Mouse (Mus musculus): Measurements from ENCODE around the gene Cdc42ep2. TPM values are rescaled to one million over a fixed set of nuclear protein-coding genes. Genes with fewer than 3 reads are reported as not detected.

The Cdc42ep2 gene
- polyA plus RNA-seq, 2 experiments = 8.0 to 10.0 TPM

- Histone ChIP-seq H3K27ac (replicated peaks; ENCODE audit: low read depth, low read length) (no peak overlapping the region), H3K4me2 (replicated peaks; ENCODE audit: low read depth, low read length, severe bottlenecking) (no peak overlapping the region), H3K4me1 (ENCODE audit: control insufficient read depth, insufficient read depth, low read length) (no peaks in the 10 kb centered on the region), H3K9ac (ENCODE audit: low read depth, low read length, severe bottlenecking) (no peak overlapping the region), H3K4me3 (replicated peaks; ENCODE audit: low read length) (no peak overlapping the region), H3K36me3 (ENCODE audit: control insufficient read depth, insufficient read depth, low read length) (peaks cover 62% of the 10 kb centered on the region), H3K27me3 (ENCODE audit: control insufficient read depth, insufficient read depth, low read length) (no peaks in the 10 kb centered on the region), H3K9me3 (ENCODE audit: control insufficient read depth, low read length) (no peaks in the 10 kb centered on the region)
- WGBS = 85% methylated on average over 7 of the region's 7 CpGs
- no peak for TF ChIP-seq POLR2A (IDR thresholded peaks at IDR 0.05; ENCODE audit: borderline replicate concordance, extremely low read depth, insufficient read depth, insufficient read length)
- ATAC-seq (ENCODE audit: low FRiP score, low read depth) = no peak
- no peak for DNase-seq (ENCODE audit: low spot score)
Measured at GRCm38 (mm10) chr19:5942581-5942980, 18.0 kb upstream of the Cdc42ep2 start.

DNA sequence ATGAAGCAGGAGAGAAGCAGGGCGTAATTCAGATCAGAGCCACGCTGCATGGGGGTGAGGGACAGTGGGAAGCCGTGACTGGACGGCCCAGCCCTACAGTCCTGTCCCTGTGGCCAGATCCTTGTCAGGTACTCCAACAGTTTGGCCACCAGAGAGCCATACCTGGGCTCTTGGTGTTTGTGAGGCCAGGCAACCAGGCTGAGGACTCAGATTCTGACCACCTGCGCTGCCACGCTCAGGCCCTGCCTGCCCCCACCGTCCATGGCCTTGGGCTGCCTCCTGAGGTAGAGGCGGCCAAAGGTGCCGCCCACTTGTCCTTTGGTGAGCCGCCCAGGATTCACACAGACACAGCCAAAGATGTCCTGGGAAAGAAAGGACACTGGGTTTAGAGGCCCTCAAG is 16.0 kb upstream of the Cdc42ep2 start:
- whole genome bisulfite sequencing = 85% methylated on average over 10 of the region's 10 CpGs
- H3K4me2 ChIP-seq (replicated peaks; ENCODE audit: low read depth, low read length, severe bottlenecking) = no peak overlapping the region
- H3K27me3 ChIP-seq (ENCODE audit: control insufficient read depth, insufficient read depth, low read length) = no peaks in the 10 kb centered on the region
- 0 out of 2 replicates have a peak, but pooled peaks cover 2% of the 10 kb centered on the region for H3K4me1 ChIP-seq (ENCODE audit: control insufficient read depth, insufficient read depth, low read length)
- H3K27ac ChIP-seq (replicated peaks; ENCODE audit: low read depth, low read length) = peak overlapping the region; percentile 56; the same call in 1 of the 2 replicates
- H3K9me3 ChIP-seq (ENCODE audit: control insufficient read depth, low read length) = no peaks in the 10 kb centered on the region
- no peak for ATAC-seq (ENCODE audit: low FRiP score, low read depth)
- H3K36me3 ChIP-seq (ENCODE audit: control insufficient read depth, insufficient read depth, low read length) = peaks cover 47% of the 10 kb centered on the region
- TF ChIP-seq POLR2A (IDR thresholded peaks at IDR 0.05; ENCODE audit: borderline replicate concordance, extremely low read depth, insufficient read depth, insufficient read length) = no peak
- H3K9ac ChIP-seq (ENCODE audit: low read depth, low read length, severe bottlenecking) = no peak overlapping the region
- H3K4me3 ChIP-seq (replicated peaks; ENCODE audit: low read length) = no peak overlapping the region
- no peak for DNase-seq (ENCODE audit: low spot score)

DNA sequence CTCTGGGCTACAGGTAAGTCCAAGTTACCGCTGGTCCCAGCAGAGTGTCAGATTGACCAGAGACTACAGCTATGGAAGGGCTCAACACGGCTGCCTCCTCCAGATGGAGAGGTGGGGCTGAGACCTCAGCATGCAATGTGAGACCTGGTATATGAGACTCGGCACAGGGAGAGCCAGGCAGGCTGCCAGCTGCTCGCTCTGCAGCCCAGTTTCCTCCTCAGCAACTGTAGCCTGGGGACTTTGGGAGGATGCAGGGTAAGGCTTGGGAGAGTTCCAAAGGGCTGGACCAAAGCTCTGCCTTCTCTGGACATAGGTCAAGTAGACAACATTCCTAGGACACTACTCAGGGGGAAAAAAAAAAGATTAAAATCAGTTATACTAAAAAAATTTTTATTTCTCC is 15.6 kb upstream of the Cdc42ep2 start:
- Histone ChIP-seq H3K36me3 (ENCODE audit: control insufficient read depth, insufficient read depth, low read length) (peaks cover 44% of the 10 kb centered on the region), H3K4me3 (replicated peaks; ENCODE audit: low read length) (no peak overlapping the region), H3K9me3 (ENCODE audit: control insufficient read depth, low read length) (no peaks in the 10 kb centered on the region), H3K4me1 (ENCODE audit: control insufficient read depth, insufficient read depth, low read length) (peaks cover 6% of the 10 kb centered on the region; the same call in 1 of the 2 replicates), H3K4me2 (replicated peaks; ENCODE audit: low read depth, low read length, severe bottlenecking) (no peak overlapping the region), H3K27ac (replicated peaks; ENCODE audit: low read depth, low read length) (peak overlapping the region; percentile 56), H3K27me3 (ENCODE audit: control insufficient read depth, insufficient read depth, low read length) (no peaks in the 10 kb centered on the region), H3K9ac (ENCODE audit: low read depth, low read length, severe bottlenecking) (no peak overlapping the region)
- ATAC-seq (ENCODE audit: low FRiP score, low read depth) (peak; percentile 76), DNase-seq (ENCODE audit: low spot score) (peak; percentile 86)
- WGBS = 51% methylated on average over 4 of the region's 4 CpGs
- TF ChIP-seq POLR2A (IDR thresholded peaks at IDR 0.05; ENCODE audit: borderline replicate concordance, extremely low read depth, insufficient read depth, insufficient read length) = no peak

- Histone ChIP-seq H3K4me1 (ENCODE audit: control insufficient read depth, insufficient read depth, low read length) (peaks cover 9% of the 10 kb centered on the region; the same call in 1 of the 2 replicates), H3K27ac (replicated peaks; ENCODE audit: low read depth, low read length) (peak overlapping the region; percentile 39), H3K4me3 (replicated peaks; ENCODE audit: low read length) (no peak overlapping the region), H3K9ac (ENCODE audit: low read depth, low read length, severe bottlenecking) (no peak overlapping the region), H3K36me3 (ENCODE audit: control insufficient read depth, insufficient read depth, low read length) (peaks cover 40% of the 10 kb centered on the region), H3K9me3 (ENCODE audit: control insufficient read depth, low read length) (no peaks in the 10 kb centered on the region), H3K4me2 (replicated peaks; ENCODE audit: low read depth, low read length, severe bottlenecking) (no peak overlapping the region), H3K27me3 (ENCODE audit: control insufficient read depth, insufficient read depth, low read length) (no peaks in the 10 kb centered on the region)
- no peak for DNase-seq (ENCODE audit: low spot score)
- ATAC-seq (ENCODE audit: low FRiP score, low read depth) = no peak
- WGBS = 84% methylated on average over 5 of the region's 5 CpGs
- TF ChIP-seq POLR2A (IDR thresholded peaks at IDR 0.05; ENCODE audit: borderline replicate concordance, extremely low read depth, insufficient read depth, insufficient read length) = no peak
Measured at GRCm38 (mm10) chr19:5939715-5940114, 15.1 kb upstream of the Cdc42ep2 start.

DNA sequence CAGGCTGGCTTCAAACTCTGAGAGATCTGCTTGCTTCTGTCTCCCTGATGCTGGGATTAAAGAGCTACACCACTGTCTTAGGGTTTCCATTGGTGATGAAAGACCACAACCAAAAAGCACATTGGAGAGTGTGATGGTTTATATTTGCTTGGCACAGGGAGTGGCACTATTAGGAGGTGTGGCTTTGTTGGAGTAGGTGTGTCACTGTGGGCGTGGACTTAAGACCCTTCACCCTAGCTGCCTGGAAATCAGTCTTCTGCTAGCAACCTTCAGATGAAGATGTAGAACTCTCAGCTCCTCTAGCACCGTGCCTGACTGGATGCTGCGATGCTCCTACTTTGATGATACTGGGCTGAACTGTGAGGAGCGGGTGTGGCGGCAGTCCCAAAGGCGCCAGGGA is 13.9 kb upstream of the Cdc42ep2 start:
- Histone ChIP-seq H3K9me3 (ENCODE audit: control insufficient read depth, low read length) (no peaks in the 10 kb centered on the region), H3K27me3 (ENCODE audit: control insufficient read depth, insufficient read depth, low read length) (no peaks in the 10 kb centered on the region), H3K4me1 (ENCODE audit: control insufficient read depth, insufficient read depth, low read length) (peaks cover 9% of the 10 kb centered on the region; the same call in 1 of the 2 replicates), H3K4me3 (replicated peaks; ENCODE audit: low read length) (no peak overlapping the region), H3K27ac (replicated peaks; ENCODE audit: low read depth, low read length) (no peak overlapping the region), H3K36me3 (ENCODE audit: control insufficient read depth, insufficient read depth, low read length) (peaks cover 31% of the 10 kb centered on the region), H3K4me2 (replicated peaks; ENCODE audit: low read depth, low read length, severe bottlenecking) (no peak overlapping the region), H3K9ac (ENCODE audit: low read depth, low read length, severe bottlenecking) (no peak overlapping the region)
- ATAC-seq (ENCODE audit: low FRiP score, low read depth) (no peak), DNase-seq (ENCODE audit: low spot score) (no peak)
- 88% methylated on average over 6 of the region's 6 CpGs for WGBS
- no peak for TF ChIP-seq POLR2A (IDR thresholded peaks at IDR 0.05; ENCODE audit: borderline replicate concordance, extremely low read depth, insufficient read depth, insufficient read length)

Data from limb, embryonic 14.5 days (tissue).